Mouse (Mus musculus) naive thymus-derived CD4-positive, alpha-beta T cell, adult 2 months (primary cell): Measurements from ENCODE around the gene Baiap2l1.

Experiments used
- DNase-seq: peaks from one replicate; pipeline ENCODE4 v3.0.0-alpha.2; 2011; ENCODE audit warnings: low read depth

Gene Baiap2l1

GRCm38 (mm10) chr5:144257451-144258110, 100.3 kb downstream of the Baiap2l1 start:
- no peak for DNase-seq

- DNase-seq, result no peak
These were observed 101.0 kb downstream of the Baiap2l1 start for GRCm38 (mm10) chr5:144256888-144257287.

- no peak for DNase-seq
These were observed 101.4 kb downstream of the Baiap2l1 start for GRCm38 (mm10) chr5:144256541-144256870.

GRCm38 (mm10) chr5:144255632-144256540, 102.0 kb downstream of the Baiap2l1 start:
- DNase-seq, result peak; percentile 55

- DNase-seq, result peak; percentile 90
These were observed 102.9 kb downstream of the Baiap2l1 start for GRCm38 (mm10) chr5:144254811-144255631.

GRCm38 (mm10) chr5:144254122-144254810, 103.6 kb downstream of the Baiap2l1 start:
- peak; percentile 62 for DNase-seq

- peak; percentile 59 for DNase-seq
These were observed 104.7 kb downstream of the Baiap2l1 start for GRCm38 (mm10) chr5:144253212-144253611.

GRCm38 (mm10) chr5:144251876-144252577, 105.9 kb downstream of the Baiap2l1 start:
- no peak for DNase-seq

GRCm38 (mm10) chr5:144249871-144250270, 108.0 kb downstream of the Baiap2l1 start:
- DNase-seq, result peak; percentile 45

- no peak for DNase-seq
These were observed 109.9 kb downstream of the Baiap2l1 start for GRCm38 (mm10) chr5:144247906-144248585.

- DNase-seq, result no peak
These were observed 110.6 kb downstream of the Baiap2l1 start for GRCm38 (mm10) chr5:144247307-144247706.

GRCm38 (mm10) chr5:144246669-144247068, 111.2 kb downstream of the Baiap2l1 start:
- no peak for DNase-seq

GRCm38 (mm10) chr5:144245592-144245991, 112.3 kb downstream of the Baiap2l1 start:
- no peak for DNase-seq

- no peak for DNase-seq
These were observed 113.9 kb downstream of the Baiap2l1 start, which contains the start of gene Bri3 for GRCm38 (mm10) chr5:144243901-144244487. Gene Bri3 (plus strand): TSS chr5:144244437.

- no peak for DNase-seq
These were observed 118.9 kb downstream of the Baiap2l1 start for GRCm38 (mm10) chr5:144238969-144239368.

- DNase-seq, result no peak
These were observed 123.2 kb downstream of the Baiap2l1 start for GRCm38 (mm10) chr5:144234714-144235113.

- no peak for DNase-seq
These were observed 123.7 kb downstream of the Baiap2l1 start for GRCm38 (mm10) chr5:144234222-144234621.

- DNase-seq, result no peak
These were observed 125.4 kb downstream of the Baiap2l1 start for GRCm38 (mm10) chr5:144232531-144232930.

- DNase-seq, result peak; percentile 76
These were observed 126.5 kb downstream of the Baiap2l1 start for GRCm38 (mm10) chr5:144231410-144231809.

- no peak for DNase-seq
These were observed 127.7 kb downstream of the Baiap2l1 start for GRCm38 (mm10) chr5:144230216-144230615.
